Mouse (Mus musculus) stomach, postnatal 0 days (tissue): ENCODE data around the gene Neb.

Experiments used
- CTCF ChIP-seq: IDR thresholded peaks from 2 replicates; pipeline ENCODE4 v1.5.1; 2016; ENCODE audit warnings: antibody characterized with exemption, low read depth, mild to moderate bottlenecking, moderate library complexity
- EP300 ChIP-seq: optimal IDR thresholded peaks from 2 replicates; pipeline ENCODE3; 2016; ENCODE audit warnings: antibody characterized with exemption

- TF ChIP-seq CTCF (no peak), EP300 (no peak)
Observed at GRCm38 (mm10) chr2:52372080-52372479, 6.2 kb downstream of the Neb start.
